Mouse (Mus musculus) NIH3T3 (cell line): ENCODE measurements around the gene Pmpcb.

ENCODE experiments used
- DNase-seq: peaks from one replicate; pipeline ENCODE4 v3.0.0-alpha.2; 2012; ENCODE audit warnings: low read depth

Gene Pmpcb

DNA sequence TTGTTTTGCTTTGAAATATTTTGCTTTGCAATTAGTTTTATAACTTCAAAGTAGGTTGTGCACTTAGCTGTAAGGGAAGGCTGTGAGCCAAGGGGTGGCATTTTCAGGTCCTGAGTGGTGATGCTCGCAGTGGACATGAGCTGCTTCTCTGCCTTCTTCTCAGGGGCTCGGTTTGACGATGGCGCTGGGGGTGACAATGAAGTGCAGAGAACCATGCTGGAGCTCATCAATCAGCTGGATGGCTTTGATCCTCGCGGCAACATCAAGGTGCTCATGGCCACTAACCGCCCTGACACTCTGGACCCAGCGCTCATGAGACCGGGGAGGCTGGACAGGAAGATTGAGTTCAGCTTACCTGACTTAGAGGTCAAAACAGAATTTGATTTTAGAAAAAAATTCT lies 66.0 kb downstream of the Pmpcb start:
- no peak for DNase-seq

DNA sequence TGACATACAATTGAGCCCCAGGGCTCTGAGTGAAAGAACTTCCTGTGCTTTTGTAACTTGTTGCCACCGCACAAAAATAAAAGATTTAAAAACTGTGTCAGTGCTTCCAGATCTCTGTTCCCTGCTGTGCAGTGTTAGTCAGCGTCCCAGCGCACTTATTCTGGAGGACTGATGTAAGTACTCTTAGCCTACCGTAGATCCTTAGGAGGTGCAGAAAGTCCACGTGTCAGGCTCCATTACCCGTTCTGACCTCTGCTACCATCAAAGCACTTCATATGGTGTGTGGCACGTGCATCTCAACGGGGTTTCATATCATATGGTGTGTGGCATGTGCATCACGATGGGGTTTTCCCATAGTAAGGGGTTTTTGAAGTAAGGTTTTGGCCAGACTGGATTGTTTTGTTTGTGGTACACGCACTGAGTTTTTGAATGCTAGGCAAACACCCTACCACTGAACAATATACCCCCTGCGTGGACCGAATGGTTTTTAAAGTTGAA lies 66.8 kb downstream of the Pmpcb start:
- no peak for DNase-seq

DNA sequence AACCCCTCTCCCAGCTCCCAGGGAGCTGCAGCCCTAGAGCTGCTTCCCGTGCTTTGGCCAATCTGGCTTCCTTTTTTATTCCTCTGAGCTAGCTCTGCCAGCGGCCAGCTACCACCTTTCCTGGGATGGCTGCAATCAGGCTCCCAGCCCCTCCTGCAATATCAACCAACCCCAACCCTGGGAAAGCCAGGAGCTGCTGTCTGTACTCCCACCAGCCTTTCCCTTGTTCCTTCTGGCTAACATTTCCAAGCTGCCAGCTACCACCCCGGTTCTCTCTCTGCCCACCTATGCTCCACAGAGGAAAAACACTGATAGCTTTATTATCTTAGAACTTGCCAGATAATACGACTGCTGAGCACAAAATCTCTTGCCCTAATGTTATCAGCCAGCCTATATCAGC lies 67.9 kb downstream of the Pmpcb start:
- no peak for DNase-seq
